Mouse (Mus musculus): ENCODE measurements around the gene Apoc2. TPM values are rescaled to one million over a fixed set of nuclear protein-coding genes. Genes with fewer than 3 reads are reported as not detected.
A peak's percentile ranks its signal among the peaks of the same experiment; 100 is the strongest.

Apoc2 gene
- total and polyA plus RNA-seq, 3 experiments = not detected

DNA sequence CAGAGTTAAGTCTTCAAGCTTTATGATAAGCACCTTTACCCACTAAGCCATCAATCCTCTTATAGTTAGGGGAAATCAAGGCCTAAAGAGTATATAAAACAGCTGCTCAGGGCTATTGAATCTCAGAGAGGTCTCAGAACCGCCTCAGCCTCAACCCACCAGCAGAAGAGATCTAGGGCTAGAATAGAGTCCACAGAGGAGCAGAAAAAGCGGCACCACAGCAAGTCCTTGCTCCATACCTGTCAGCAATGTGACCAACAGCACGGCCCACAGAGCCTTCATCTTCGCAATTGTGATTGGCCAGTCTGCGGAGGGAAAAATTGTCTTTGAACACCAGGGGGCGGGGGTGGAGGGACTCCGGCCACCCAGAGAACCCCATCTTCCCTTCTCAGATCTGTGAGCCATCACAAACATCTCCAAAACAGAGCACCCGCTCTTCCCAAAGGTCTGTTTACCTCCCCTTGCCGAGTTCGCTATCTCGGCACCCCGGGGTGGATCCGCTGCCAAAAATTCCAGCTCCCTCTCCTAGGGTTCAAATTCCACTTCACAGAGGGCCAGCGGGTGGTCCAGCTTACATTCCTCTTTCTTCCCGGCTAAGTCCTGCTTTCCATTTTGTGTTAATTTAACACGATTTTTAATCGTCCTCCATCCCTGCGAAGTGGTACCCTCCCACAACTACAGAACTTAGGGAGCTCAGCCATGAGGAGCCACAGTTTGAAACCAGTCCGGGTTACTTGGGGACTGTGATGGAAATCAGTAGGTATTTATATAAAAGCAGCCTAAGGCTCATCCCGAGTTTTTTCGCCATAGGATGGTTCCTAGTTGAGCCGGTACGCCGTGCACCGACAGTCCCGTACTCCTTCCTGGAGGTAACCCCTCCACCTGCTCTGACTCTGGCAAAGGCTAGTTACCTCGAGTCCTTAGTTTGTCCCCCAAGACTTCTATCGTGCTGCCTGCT is 20.5 kb upstream of the Apoc2 start:
- no peak for DNase-seq (ENCODE audit: low read depth, low spot score)
- no peaks in the 10 kb centered on the region for H3K9me3 ChIP-seq (replicated peaks; ENCODE audit: insufficient read depth, low read length)
- peaks cover 2 to 46% of the 10 kb centered on the region in 2 experiments; a peak in 3 of 4 replicates for H3K36me3 ChIP-seq (ENCODE audit: control insufficient read depth in 1 of 2, insufficient read depth in 2 of 2, low read length in 2 of 2)
- H3K27ac ChIP-seq (ENCODE audit: control insufficient read depth, low read depth, low read length) = peak overlapping the region; percentile 54; the same call in 1 of the 2 replicates
- H3K4me3 ChIP-seq (ENCODE audit: control insufficient read depth in 1 of 2, insufficient read depth in 1 of 2, low read depth in 2 of 2, low read length in 2 of 2) = no peak overlapping the region
- no peaks in the 10 kb centered on the region for H3K79me2 ChIP-seq (ENCODE audit: control insufficient read depth, insufficient read depth, low read length, poor library complexity)
- no peak overlapping the region for H3K9ac ChIP-seq (ENCODE audit: control insufficient read depth, low read depth, low read length, poor library complexity, severe bottlenecking)
- no peaks in the 10 kb centered on the region for H3K27me3 ChIP-seq (ENCODE audit: control insufficient read depth in 1 of 2, insufficient read depth in 2 of 2, low read length in 2 of 2)
- TF ChIP-seq POLR2AphosphoS2 (IDR thresholded peaks at IDR 0.05; ENCODE audit: low read length) (no peak; the same call in 1 of the 2 replicates), ZKSCAN1 (IDR thresholded peaks at IDR 0.05; ENCODE audit: low read depth, low read length) (no peak), MAFK (IDR thresholded peaks at IDR 0.05; ENCODE audit: borderline replicate concordance, low read depth, low read length) (no peak), MYB (IDR thresholded peaks at IDR 0.05; ENCODE audit: low read depth, low read length) (no peak), EP300 (IDR thresholded peaks at IDR 0.05; ENCODE audit: low read depth in 1 of 2, low read length in 2 of 2) (no peak), NRF1 (IDR thresholded peaks at IDR 0.05; ENCODE audit: insufficient read depth, low read depth, low read length, poor library complexity, severe bottlenecking) (no peak), CHD2 (IDR thresholded peaks at IDR 0.05; ENCODE audit: low read length) (no peak), RAD21 (IDR thresholded peaks at IDR 0.05; ENCODE audit: low read depth, low read length) (no peak), GABPA (IDR thresholded peaks at IDR 0.05; ENCODE audit: low read depth, low read length) (no peak), MXI1 (IDR thresholded peaks at IDR 0.05; ENCODE audit: low read depth, low read length) (no peak), SMC3 (IDR thresholded peaks at IDR 0.05; ENCODE audit: low read depth, low read length) (no peak; the same call in 1 of the 2 replicates), E2F4 (IDR thresholded peaks at IDR 0.05; ENCODE audit: borderline replicate concordance, low read depth, low read length) (no peak)
- peaks cover 14 to 46% of the 10 kb centered on the region in 2 experiments for H3K4me1 ChIP-seq (ENCODE audit: control insufficient read depth in 1 of 2, insufficient read depth in 2 of 2, low read length in 2 of 2)

GRCm38 (mm10) chr7:19696336-19696873 is 18.7 kb upstream of the Apoc2 start:
- H3K9me3 ChIP-seq (replicated peaks; ENCODE audit: insufficient read depth, low read length) = no peaks in the 10 kb centered on the region
- H3K27me3 ChIP-seq (ENCODE audit: control insufficient read depth in 1 of 2, insufficient read depth in 2 of 2, low read length in 2 of 2) = no peaks in the 10 kb centered on the region
- H3K9ac ChIP-seq (ENCODE audit: control insufficient read depth, low read depth, low read length, poor library complexity, severe bottlenecking) = no peak overlapping the region
- TF ChIP-seq CHD1 (IDR thresholded peaks at IDR 0.05; ENCODE audit: low read depth, low read length) = no peak
- no peak for TF ChIP-seq ZC3H11A (IDR thresholded peaks at IDR 0.05; ENCODE audit: low read depth, low read length)
- no peak for TF ChIP-seq HCFC1 (IDR thresholded peaks at IDR 0.05; ENCODE audit: low read depth, low read length)
- no peak for TF ChIP-seq USF1 (IDR thresholded peaks at IDR 0.05; ENCODE audit: low read depth, low read length)
- TF ChIP-seq MAZ (IDR thresholded peaks at IDR 0.05; ENCODE audit: low read depth, low read length) = no peak
- no peak for TF ChIP-seq BHLHE40 (IDR thresholded peaks at IDR 0.05; ENCODE audit: borderline replicate concordance, low read depth, low read length)
- TF ChIP-seq UBTF (IDR thresholded peaks at IDR 0.05; ENCODE audit: borderline replicate concordance, insufficient read depth, low read depth, low read length) = no peak
- no peak for TF ChIP-seq RAD21 (IDR thresholded peaks at IDR 0.05; ENCODE audit: low read depth, low read length)
- TF ChIP-seq ZNF384 (IDR thresholded peaks at IDR 0.05; ENCODE audit: low read depth, low read length) = no peak
- no peak for TF ChIP-seq TBP (IDR thresholded peaks at IDR 0.05; ENCODE audit: low read depth, low read length)
- no peak for TF ChIP-seq TCF12 (IDR thresholded peaks at IDR 0.05; ENCODE audit: low read depth, low read length)
- no peak for TF ChIP-seq GATA1 (IDR thresholded peaks at IDR 0.05; ENCODE audit: low read depth, low read length)
- TF ChIP-seq NELFE (IDR thresholded peaks at IDR 0.05; ENCODE audit: low read depth, low read length) = no peak
- TF ChIP-seq GABPA (IDR thresholded peaks at IDR 0.05; ENCODE audit: low read depth, low read length) = no peak
- no peak for TF ChIP-seq MYB (IDR thresholded peaks at IDR 0.05; ENCODE audit: low read depth, low read length)
- TF ChIP-seq USF2 (IDR thresholded peaks at IDR 0.05; ENCODE audit: borderline replicate concordance in 1 of 2, insufficient read depth in 1 of 2, low read depth in 1 of 2, low read length in 2 of 2) = no peak
- TF ChIP-seq POLR2AphosphoS2 (IDR thresholded peaks at IDR 0.05; ENCODE audit: low read length) = no peak
- TF ChIP-seq E2F4 (IDR thresholded peaks at IDR 0.05; ENCODE audit: borderline replicate concordance, low read depth, low read length) = no peak
- TF ChIP-seq SMC3 (IDR thresholded peaks at IDR 0.05; ENCODE audit: low read depth, low read length) = no peak
- H3K36me3 ChIP-seq (ENCODE audit: control insufficient read depth in 1 of 2, insufficient read depth in 2 of 2, low read length in 2 of 2) = peaks cover 0 to 46% of the 10 kb centered on the region in 2 experiments; a peak in 2 of 4 replicates
- H3K4me1 ChIP-seq (ENCODE audit: control insufficient read depth in 1 of 2, insufficient read depth in 2 of 2, low read length in 2 of 2) = peaks cover 14 to 51% of the 10 kb centered on the region in 2 experiments
- no peak overlapping the region for H3K4me3 ChIP-seq (ENCODE audit: control insufficient read depth in 1 of 2, insufficient read depth in 1 of 2, low read depth in 2 of 2, low read length in 2 of 2)
- H3K27ac ChIP-seq (ENCODE audit: control insufficient read depth, low read depth, low read length) = peak overlapping the region; percentile 98
- H3K79me2 ChIP-seq (ENCODE audit: control insufficient read depth, insufficient read depth, low read length, poor library complexity) = no peaks in the 10 kb centered on the region
- no peak for DNase-seq (ENCODE audit: low read depth, low spot score)
